Mouse (Mus musculus) MEL (cell line): ENCODE data around the gene Abcc2. TPM values are rescaled to one million over a fixed set of nuclear protein-coding genes. Genes with fewer than 3 reads are reported as not detected.
A peak's percentile ranks its signal among the peaks of the same experiment; 100 is the strongest.

Experiments used
- DNase-seq: peaks from one replicate; pipeline ENCODE4 v3.0.0; 2011; ENCODE audit warnings: low read depth, low spot score
- H3K27ac ChIP-seq: 2 replicates; pipeline ENCODE4 v1.5.1; 2012; ENCODE audit warnings: low read depth, mild to moderate bottlenecking, control low read depth, low read length, moderate library complexity; ENCODE audit not compliant: control insufficient read depth
- H3K27me3 ChIP-seq, 2 experiments: fragments of 150-350 bp in 1 of 2; sonication (generic) in 1 of 2; 2 replicates each; pipeline ENCODE4 v1.6.1; 2012; ENCODE audit warnings: low read length in 2 of 2, mild to moderate bottlenecking in 2 of 2, improper control_type of control experiment in 1 of 2, moderate library complexity in 1 of 2; ENCODE audit not compliant: insufficient read depth in 2 of 2, control insufficient read depth in 1 of 2
- H3K36me3 ChIP-seq, 2 experiments: 2 replicates each; pipeline ENCODE4 v1.6.1; 2012 to 2014; ENCODE audit warnings: low read length in 2 of 2, improper control_type of control experiment in 1 of 2, inconsistent platforms in 1 of 2, mild to moderate bottlenecking in 1 of 2; ENCODE audit not compliant: insufficient read depth in 2 of 2, control insufficient read depth in 1 of 2
- H3K4me1 ChIP-seq, 2 experiments: fragments of 150-350 bp in 1 of 2; sonication (generic) in 1 of 2; 2 replicates each; pipeline ENCODE4 v1.6.1; 2012; ENCODE audit warnings: low read length in 2 of 2, improper control_type of control experiment in 1 of 2, mild to moderate bottlenecking in 1 of 2; ENCODE audit not compliant: insufficient read depth in 2 of 2, control insufficient read depth in 1 of 2
- H3K4me3 ChIP-seq, 2 experiments: fragments of 150-350 bp in 1 of 2; sonication (generic) in 1 of 2; 2 replicates each; pipeline ENCODE4 v1.5.1; 2012; ENCODE audit warnings: low read depth in 2 of 2, low read length in 2 of 2, mild to moderate bottlenecking in 2 of 2, moderate library complexity in 2 of 2, control low read depth in 1 of 2, improper control_type of control experiment in 1 of 2; ENCODE audit not compliant: control insufficient read depth in 1 of 2, insufficient read depth in 1 of 2
- H3K79me2 ChIP-seq: 2 replicates; pipeline ENCODE4 v1.6.1; 2012; ENCODE audit warnings: mild to moderate bottlenecking, low read length, moderate library complexity; ENCODE audit not compliant: control insufficient read depth, poor library complexity, insufficient read depth
- H3K9ac ChIP-seq: 2 replicates; pipeline ENCODE4 v1.6.1; 2012; ENCODE audit warnings: low read depth, mild to moderate bottlenecking, control low read depth, low read length, moderate library complexity; ENCODE audit not compliant: control insufficient read depth, poor library complexity, severe bottlenecking
- H3K9me3 ChIP-seq: fragments of 150-350 bp; sonication (generic); replicated peaks from 2 replicates; pipeline ENCODE4 v1.6.1; 2012; ENCODE audit warnings: mild to moderate bottlenecking, low read length, improper control_type of control experiment, moderate library complexity; ENCODE audit not compliant: insufficient read depth
- CTCF ChIP-seq, 3 experiments: IDR thresholded peaks in 2 of 3; conservative IDR thresholded peaks in 1 of 3; 2 replicates each; pipeline ENCODE4 v1.5.1; 2011 to 2012; ENCODE audit warnings: low read length in 3 of 3, low read depth in 2 of 3, mild to moderate bottlenecking in 2 of 3, improper control_type of control experiment in 1 of 3, inconsistent platforms in 1 of 3, mixed read lengths in 1 of 3, moderate library complexity in 1 of 3; ENCODE audit not compliant: control insufficient read depth in 1 of 3, insufficient read depth in 1 of 3, poor library complexity in 1 of 3, severe bottlenecking in 1 of 3
- E2F4 ChIP-seq: IDR thresholded peaks from 2 replicates; pipeline ENCODE4 v1.6.1; 2011; ENCODE audit warnings: low read depth, low read length, improper control_type of control experiment, borderline replicate concordance
- ELF1 ChIP-seq: IDR thresholded peaks from 2 replicates; pipeline ENCODE4 v1.6.1; 2014; ENCODE audit warnings: low read depth, mild to moderate bottlenecking, inconsistent platforms, low read length, improper control_type of control experiment, moderate library complexity
- EP300 ChIP-seq, 2 experiments: IDR thresholded peaks; 2 replicates each; pipeline ENCODE4 v1.6.1; 2011; ENCODE audit warnings: improper control_type of control experiment in 2 of 2, low read length in 2 of 2, low read depth in 1 of 2, mild to moderate bottlenecking in 1 of 2
- GABPA ChIP-seq: IDR thresholded peaks from 2 replicates; pipeline ENCODE4 v1.6.1; 2012; ENCODE audit warnings: low read depth, mild to moderate bottlenecking, inconsistent platforms, low read length, improper control_type of control experiment, moderate library complexity
- GATA1 ChIP-seq: IDR thresholded peaks from 2 replicates; pipeline ENCODE4 v1.6.1; 2011; ENCODE audit warnings: low read depth, low read length, improper control_type of control experiment
- HCFC1 ChIP-seq: IDR thresholded peaks from 2 replicates; pipeline ENCODE4 v1.6.1; 2012; ENCODE audit warnings: low read depth, mild to moderate bottlenecking, inconsistent platforms, low read length, improper control_type of control experiment, moderate library complexity
- JUND ChIP-seq: IDR thresholded peaks from 2 replicates; pipeline ENCODE4 v1.6.1; 2011; ENCODE audit warnings: low read depth, mild to moderate bottlenecking, improper control_type of control experiment, low read length
- KAT2A ChIP-seq: conservative IDR thresholded peaks from 2 replicates; pipeline ENCODE4 v1.6.1; 2012; ENCODE audit warnings: low read depth, low read length, improper control_type of control experiment, inconsistent platforms
- MEF2A ChIP-seq: IDR thresholded peaks from 2 replicates; pipeline ENCODE4 v1.6.1; 2014; ENCODE audit warnings: low read depth, mild to moderate bottlenecking, inconsistent platforms, low read length, improper control_type of control experiment; ENCODE audit not compliant: poor library complexity, insufficient replicate concordance, severe bottlenecking; ENCODE audit errors: extremely low read depth
- MYB ChIP-seq: IDR thresholded peaks from 2 replicates; pipeline ENCODE4 v1.6.1; 2011; ENCODE audit warnings: mild to moderate bottlenecking, low read depth, low read length, improper control_type of control experiment
- POLR2AphosphoS2 ChIP-seq: IDR thresholded peaks from 2 replicates; pipeline ENCODE4 v1.6.1; 2011; ENCODE audit warnings: low read length, improper control_type of control experiment
- RAD21 ChIP-seq: IDR thresholded peaks from 2 replicates; pipeline ENCODE4 v1.6.1; 2011; ENCODE audit warnings: mild to moderate bottlenecking, low read depth, low read length, improper control_type of control experiment
- SIN3A ChIP-seq: IDR thresholded peaks from 2 replicates; pipeline ENCODE4 v1.6.1; 2012; ENCODE audit warnings: low read length, improper control_type of control experiment, inconsistent platforms
- TBP ChIP-seq: IDR thresholded peaks from 2 replicates; pipeline ENCODE4 v1.8.0; 2011; ENCODE audit warnings: low read depth, low read length, improper control_type of control experiment
- UBTF ChIP-seq: IDR thresholded peaks from 2 replicates; pipeline ENCODE4 v1.6.1; 2012; ENCODE audit warnings: low read depth, mild to moderate bottlenecking, inconsistent platforms, low read length, improper control_type of control experiment, moderate library complexity, borderline replicate concordance; ENCODE audit not compliant: insufficient read depth
- ZC3H11A ChIP-seq: IDR thresholded peaks from 2 replicates; pipeline ENCODE4 v1.6.1; 2012; ENCODE audit warnings: low read depth, mild to moderate bottlenecking, inconsistent platforms, low read length, improper control_type of control experiment
- ZKSCAN1 ChIP-seq: IDR thresholded peaks from 2 replicates; pipeline ENCODE4 v1.6.1; 2012; ENCODE audit warnings: low read depth, mild to moderate bottlenecking, inconsistent platforms, low read length, improper control_type of control experiment, moderate library complexity
- ZNF384 ChIP-seq: IDR thresholded peaks from 2 replicates; pipeline ENCODE4 v1.6.1; 2012; ENCODE audit warnings: low read depth, mild to moderate bottlenecking, inconsistent platforms, low read length, improper control_type of control experiment
- polyA plus RNA-seq, 2 experiments: library from polyadenylated mRNA; stranded (reverse) in 1 of 2; unstranded in 1 of 2; fragments of >175 nt in 1 of 2; fragments of >200 nt in 1 of 2; gene quantifications; 2 replicates each; pipeline versions ENCODE4 v1.2.1 to v1.2.4; 2012; ENCODE audit warnings: low replicate concordance in 2 of 2, low read depth in 1 of 2; ENCODE audit not compliant: insufficient read length in 2 of 2, insufficient read depth in 1 of 2, missing spikeins in 1 of 2
- total RNA-seq: library from RNA; depleted of rRNA; stranded (reverse); fragments of 300-350 nt; gene quantifications from 2 replicates; pipeline ENCODE4 v1.2.3, GENCODE M21; 2012

Gene Abcc2
- total and polyA plus RNA-seq, 3 experiments, result 0.04 TPM; not detected in 2

DNA sequence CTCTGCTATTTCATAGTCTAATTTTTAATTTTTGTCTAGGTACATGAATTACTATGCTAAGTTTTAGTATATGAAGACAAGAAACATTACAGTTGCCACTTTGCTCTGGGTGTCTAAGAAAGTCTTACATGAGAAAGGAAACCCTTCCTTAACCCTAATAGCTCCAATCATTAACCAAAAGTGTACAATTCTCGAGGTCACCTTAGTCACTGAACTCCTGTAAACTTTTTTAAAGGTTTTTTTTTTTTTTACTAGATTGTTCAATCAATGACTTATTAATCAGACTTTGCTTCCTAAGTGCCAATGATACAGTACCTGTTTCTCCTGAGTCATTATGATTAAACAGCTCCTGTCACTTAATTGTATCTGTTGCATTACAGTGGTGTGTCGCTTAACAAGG is 4.7 kb upstream of the Abcc2 start:
- Histone ChIP-seq H3K9me3 (no peaks in the 10 kb centered on the region), H3K4me3 (no peak overlapping the region), H3K9ac (no peak overlapping the region), H3K4me1 (peaks cover 3 to 21% of the 10 kb centered on the region in 2 experiments; a peak in 3 of 4 replicates), H3K36me3 (peaks cover 0 to 14% of the 10 kb centered on the region in 2 experiments; a peak in 2 of 4 replicates), H3K27ac (no peak overlapping the region), H3K79me2 (no peaks in the 10 kb centered on the region), H3K27me3 (no peaks in the 10 kb centered on the region; a peak in 1 of 4 replicates)
- TF ChIP-seq ELF1, result no peak
- TF ChIP-seq HCFC1, result no peak
- TF ChIP-seq MYB, result no peak
- TF ChIP-seq TBP, result no peak
- TF ChIP-seq CTCF (IDR thresholded peaks at IDR 0.05 in 2 of 3, conservative IDR thresholded peaks at IDR 0.05 in 1 of 3; ENCODE audit: control insufficient read depth in 1 of 3, insufficient read depth in 1 of 3, low read depth in 2 of 3, low read length in 3 of 3, poor library complexity in 1 of 3, severe bottlenecking in 1 of 3), result no peak
- TF ChIP-seq POLR2AphosphoS2, result no peak
- no peak for TF ChIP-seq ZKSCAN1
- TF ChIP-seq E2F4, result no peak
- no peak for TF ChIP-seq GATA1
- no peak for TF ChIP-seq JUND
- no peak for TF ChIP-seq MEF2A
- no peak for TF ChIP-seq KAT2A
- no peak for TF ChIP-seq SIN3A
- no peak for TF ChIP-seq ZC3H11A
- no peak for DNase-seq

DNA sequence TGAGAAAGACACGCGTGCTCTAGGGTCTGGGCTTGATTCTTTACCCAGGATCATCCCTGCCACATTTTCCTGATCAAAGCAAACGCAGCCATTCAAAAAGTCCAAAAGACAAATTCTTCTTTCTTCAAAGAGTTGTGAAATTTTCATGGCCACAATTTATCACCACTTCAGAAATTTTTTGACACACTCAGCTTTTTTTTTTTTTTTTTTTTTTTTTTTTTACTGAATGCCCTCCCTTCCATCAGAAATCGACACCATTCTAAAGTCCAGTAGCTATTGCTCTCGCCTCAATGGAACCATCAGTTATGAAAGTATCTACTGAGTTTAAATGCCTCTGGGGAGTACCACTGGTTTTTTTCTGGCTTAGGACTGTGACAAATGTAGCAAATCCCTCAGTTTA is 1.6 kb upstream of the Abcc2 start:
- Histone ChIP-seq H3K27me3 (no peaks in the 10 kb centered on the region; a peak in 1 of 4 replicates), H3K36me3 (peaks cover 0 to 9% of the 10 kb centered on the region in 2 experiments; a peak in 2 of 4 replicates), H3K4me3 (no peak overlapping the region), H3K27ac (no peak overlapping the region), H3K9me3 (no peaks in the 10 kb centered on the region), H3K9ac (no peak overlapping the region), H3K79me2 (no peaks in the 10 kb centered on the region)
- DNase-seq, result no peak
- TF ChIP-seq RAD21 (no peak), EP300 (IDR thresholded peaks at IDR 0.05; ENCODE audit: low read depth in 1 of 2, low read length in 2 of 2) (0 out of 4 replicates have a peak, but pooled peaks of 1 of the 2 experiments have one; percentile 2), UBTF (no peak), GABPA (no peak), ZNF384 (peak; percentile 75), ELF1 (0 out of 2 replicates have a peak, but pooled peaks have one; percentile 12)
- TF ChIP-seq, all 39 proteins: peak for 3
- H3K4me1 ChIP-seq, result peaks cover 0 to 8% of the 10 kb centered on the region in 2 experiments; a peak in 3 of 4 replicates
